Mouse (Mus musculus) cerebellum, adult 2 months (tissue): ENCODE data around the gene Psap.

ENCODE experiments used
- CTCF ChIP-seq: fragments of 200-500 bp; IDR thresholded peaks from 2 replicates; pipeline ENCODE4 v1.5.1; 2011; ENCODE audit warnings: low read depth, mild to moderate bottlenecking, control low read depth, low read length, moderate library complexity, borderline replicate concordance; ENCODE audit not compliant: insufficient read depth
- POLR2A ChIP-seq: fragments of 200-500 bp; IDR thresholded peaks from 2 replicates; pipeline ENCODE4 v1.6.1; 2011; ENCODE audit warnings: low read length, control low read depth, borderline replicate concordance; ENCODE audit not compliant: insufficient read depth

DNA sequence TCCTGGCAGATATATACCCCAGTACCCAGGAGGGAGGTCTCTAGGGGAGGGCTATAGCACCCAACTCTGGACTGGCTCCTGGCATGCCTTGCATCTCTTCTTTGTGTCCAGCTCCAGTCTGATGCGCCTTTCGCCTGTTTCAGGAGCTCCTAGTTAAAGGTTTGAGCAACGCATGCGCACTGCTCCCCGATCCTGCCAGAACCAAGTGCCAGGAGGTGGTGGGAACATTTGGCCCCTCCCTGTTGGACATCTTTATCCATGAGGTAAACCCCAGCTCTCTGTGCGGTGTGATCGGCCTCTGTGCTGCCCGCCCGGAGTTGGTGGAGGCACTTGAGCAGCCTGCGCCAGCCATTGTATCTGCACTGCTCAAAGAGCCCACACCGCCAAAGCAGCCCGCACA, 22.2 kb downstream of the Psap start:
- TF ChIP-seq POLR2A (no peak), CTCF (no peak)
